Mouse (Mus musculus): ENCODE data around the gene Wdr19.
A peak's percentile ranks its signal among the peaks of the same experiment; 100 is the strongest.
"Not testable (repeated sequence)": the region's sequence is repeated elsewhere in the genome, so short reads cannot be mapped to it uniquely, and the experiment has no call there.

Wdr19 gene

GRCm38 (mm10) chr5:65191601-65192000 is 7.9 kb upstream of the Wdr19 start:
- DNase-seq (ENCODE audit: low read depth, low spot score): no peak

GRCm38 (mm10) chr5:65194441-65194840 is 5.1 kb upstream of the Wdr19 start:
- peak; percentile 97 for DNase-seq (ENCODE audit: low read depth, low spot score)

DNA sequence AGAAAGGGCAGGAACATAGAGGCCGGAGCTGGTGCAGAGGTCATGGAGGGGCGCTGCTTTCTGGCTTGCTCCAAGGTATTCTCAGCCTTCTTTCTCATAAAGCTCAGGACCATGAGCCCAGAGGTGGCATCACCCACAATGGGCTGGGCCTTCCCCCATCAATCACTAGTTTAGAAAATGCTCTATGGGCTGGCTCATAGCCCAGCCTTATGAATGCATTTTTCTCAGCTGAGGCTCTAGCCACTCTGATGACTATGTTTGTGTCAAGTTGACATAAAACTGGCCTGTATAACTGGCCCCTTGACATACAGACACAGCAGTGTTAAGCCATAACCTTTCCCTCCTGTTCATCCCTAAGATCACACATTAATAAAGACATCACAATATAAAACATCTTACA is 5.2 kb downstream of the Wdr19 start:
- DNase-seq (ENCODE audit: low read depth, low spot score): peak; percentile 81

DNA sequence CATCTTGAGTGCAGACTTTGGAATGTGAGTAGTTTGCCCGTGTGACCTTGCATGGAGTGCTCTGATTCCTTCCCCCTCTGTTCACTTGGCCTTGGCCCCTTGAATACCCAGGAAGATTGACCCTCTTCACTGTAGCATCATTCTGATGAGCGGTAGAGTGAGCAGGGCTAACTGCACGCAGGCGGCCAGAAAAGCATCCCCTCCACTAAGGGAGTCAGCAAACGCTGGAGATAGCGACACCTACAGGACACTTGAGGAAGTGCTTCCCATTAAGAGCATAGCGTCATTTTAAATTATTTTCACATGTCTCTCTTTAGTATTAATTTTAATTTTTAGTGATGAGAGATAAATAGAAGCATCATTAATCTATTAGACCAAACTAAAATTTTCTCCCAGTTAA is 13.8 kb downstream of the Wdr19 start:
- peak; percentile 42 for DNase-seq (ENCODE audit: low read depth, low spot score)

- no peak for DNase-seq (ENCODE audit: low read depth, low spot score)
Observed at GRCm38 (mm10) chr5:65217305-65218269, 18.1 kb downstream of the Wdr19 start.

- peak; percentile 17 for DNase-seq (ENCODE audit: low read depth, low spot score)
Observed at GRCm38 (mm10) chr5:65221037-65221436, 21.5 kb downstream of the Wdr19 start.

GRCm38 (mm10) chr5:65224056-65224455 is 24.6 kb downstream of the Wdr19 start:
- no peak for DNase-seq (ENCODE audit: low read depth, low spot score)

GRCm38 (mm10) chr5:65231289-65232003 is 31.9 kb downstream of the Wdr19 start:
- no peak for DNase-seq (ENCODE audit: low read depth, low spot score)

GRCm38 (mm10) chr5:65242740-65243139 is 43.2 kb downstream of the Wdr19 start:
- DNase-seq (ENCODE audit: low read depth, low spot score): peak; percentile 79

GRCm38 (mm10) chr5:65247296-65247695 is 47.8 kb downstream of the Wdr19 start:
- DNase-seq (ENCODE audit: low read depth, low spot score): no peak

DNA sequence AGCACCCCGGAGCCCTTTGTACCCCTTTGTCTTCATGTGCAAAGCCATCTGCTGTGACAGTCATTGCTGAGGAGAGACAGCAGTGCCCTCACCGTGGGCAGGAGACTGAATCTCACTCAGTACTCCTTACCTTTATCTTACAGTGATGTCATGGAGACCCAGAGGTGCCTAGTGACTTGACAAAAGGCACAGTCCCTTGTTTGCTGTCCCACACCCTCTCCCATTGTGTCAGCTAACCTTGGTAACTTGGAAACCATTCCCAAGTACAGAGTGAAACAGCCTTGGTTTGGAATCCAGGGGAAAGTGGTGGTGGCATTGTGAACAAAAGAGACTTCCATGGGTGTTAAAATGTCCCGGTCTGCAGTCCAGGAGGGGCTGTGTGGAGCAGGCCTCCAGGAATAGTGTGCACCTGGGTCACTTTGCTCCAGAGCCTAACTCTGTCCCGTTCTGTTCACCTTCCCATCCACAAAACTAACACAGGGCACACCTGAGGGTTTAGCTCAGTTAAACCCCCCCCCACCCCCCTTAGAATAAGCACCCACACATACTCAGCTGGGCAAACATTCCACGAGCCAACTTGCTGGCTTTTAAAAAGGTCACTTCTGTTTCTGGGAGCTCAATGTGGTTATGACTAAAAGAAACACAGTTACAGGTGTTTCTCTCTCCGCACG is 50.8 kb downstream of the Wdr19 start:
- no peak for DNase-seq (ENCODE audit: low read depth, low spot score)

- no peak for DNase-seq (ENCODE audit: low read depth, low spot score)
Observed at GRCm38 (mm10) chr5:65257910-65258505, 58.5 kb downstream of the Wdr19 start.

- DNase-seq (ENCODE audit: low read depth, low spot score): no peak
Observed at GRCm38 (mm10) chr5:65273966-65274365, 74.5 kb downstream of the Wdr19 start.

DNA sequence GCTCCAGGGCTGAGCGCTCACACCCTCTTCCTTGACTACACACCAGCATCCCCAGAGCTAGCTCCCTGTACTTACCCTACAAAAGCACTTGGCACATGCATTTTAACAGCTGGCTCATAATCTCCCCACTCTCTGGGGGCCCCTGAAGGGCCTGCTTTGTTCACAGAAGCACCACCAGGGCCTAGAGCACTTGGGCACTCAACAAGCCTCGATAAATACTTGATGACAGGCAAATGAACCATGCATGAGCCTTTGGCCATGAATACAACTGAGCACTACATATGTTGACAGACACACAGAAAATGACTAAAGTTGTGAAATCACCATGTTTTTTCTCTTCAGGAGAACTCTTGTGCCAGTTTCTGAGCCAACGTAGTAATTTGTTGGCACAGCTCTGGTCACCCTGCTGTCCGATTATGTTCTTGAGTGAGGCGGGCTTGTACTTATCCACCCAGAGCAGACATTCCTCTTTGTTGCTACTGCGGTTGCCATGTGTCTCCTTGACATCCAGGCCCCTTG is 79.7 kb downstream of the Wdr19 start:
- DNase-seq (ENCODE audit: low read depth, low spot score): no peak

DNA sequence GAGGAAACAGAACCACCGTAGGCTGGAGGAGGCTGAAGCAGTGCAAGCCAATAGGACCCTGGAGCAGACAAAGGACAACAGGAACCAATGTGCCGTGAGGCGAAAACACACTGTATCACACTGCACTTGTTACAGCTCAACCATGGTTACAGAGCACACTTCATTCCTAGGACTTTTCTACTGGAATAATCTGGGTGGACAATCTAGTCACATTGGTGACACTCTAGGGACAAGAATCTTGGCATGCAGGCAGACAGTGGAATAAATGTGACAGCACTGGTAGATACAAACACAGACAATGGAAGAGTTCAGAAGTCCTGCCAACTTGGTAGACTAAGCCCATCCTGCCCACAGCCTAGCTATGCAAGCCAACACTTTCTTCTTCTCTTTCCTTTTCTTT is 81.7 kb downstream of the Wdr19 start:
- DNase-seq (ENCODE audit: low read depth, low spot score): no peak

- DNase-seq (ENCODE audit: low read depth, low spot score): peak; percentile 72
Observed at GRCm38 (mm10) chr5:65284171-65284570, 84.7 kb downstream of the Wdr19 start.

DNA sequence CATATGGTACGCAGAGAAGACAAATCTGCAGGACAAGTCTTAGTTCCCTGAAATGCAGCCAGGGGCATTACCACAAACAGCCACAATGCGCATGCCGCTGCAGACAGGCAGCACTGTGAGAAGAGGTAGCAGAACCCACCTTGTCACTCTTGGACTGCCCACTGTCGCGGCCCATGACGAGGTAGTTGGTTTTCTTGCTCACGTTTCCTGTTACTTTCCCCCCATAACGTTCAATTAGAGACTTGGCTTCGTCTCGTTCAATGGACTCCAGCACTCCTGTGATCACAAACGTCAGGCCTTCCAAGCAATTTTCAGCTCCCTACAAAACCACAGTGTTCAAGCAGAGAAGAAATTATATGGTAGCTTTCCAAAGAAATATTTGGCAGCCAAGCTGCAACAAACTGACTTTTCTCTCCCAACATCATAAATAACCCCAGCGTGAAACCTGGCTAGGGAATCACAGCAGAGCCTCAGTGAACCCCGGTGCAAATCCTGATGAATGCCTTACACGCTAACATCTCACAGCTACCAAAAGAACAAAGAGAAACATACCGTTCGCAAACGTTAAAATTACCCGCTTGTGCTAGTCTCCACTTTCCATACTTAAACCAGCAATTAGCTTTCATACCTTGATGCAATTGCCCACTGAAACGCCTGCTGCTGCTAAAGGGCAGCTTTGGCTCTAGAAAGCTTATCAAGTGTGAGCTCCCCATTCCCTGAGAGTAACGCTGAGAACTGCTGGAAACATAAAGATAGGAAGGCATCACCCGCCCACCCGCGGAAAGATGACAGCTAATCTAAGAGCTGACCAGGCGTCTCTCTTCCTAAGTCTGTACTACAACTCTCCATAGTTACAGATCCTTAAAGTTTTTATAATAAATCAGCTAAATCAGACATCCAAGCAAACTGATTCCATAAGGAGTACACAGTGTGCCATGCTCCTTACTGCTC is 88.5 kb downstream of the Wdr19 start:
- no peak for DNase-seq (ENCODE audit: low read depth, low spot score)

GRCm38 (mm10) chr5:65289009-65289408 is 89.5 kb downstream of the Wdr19 start:
- DNase-seq (ENCODE audit: low read depth, low spot score): not testable (repeated sequence)

DNA sequence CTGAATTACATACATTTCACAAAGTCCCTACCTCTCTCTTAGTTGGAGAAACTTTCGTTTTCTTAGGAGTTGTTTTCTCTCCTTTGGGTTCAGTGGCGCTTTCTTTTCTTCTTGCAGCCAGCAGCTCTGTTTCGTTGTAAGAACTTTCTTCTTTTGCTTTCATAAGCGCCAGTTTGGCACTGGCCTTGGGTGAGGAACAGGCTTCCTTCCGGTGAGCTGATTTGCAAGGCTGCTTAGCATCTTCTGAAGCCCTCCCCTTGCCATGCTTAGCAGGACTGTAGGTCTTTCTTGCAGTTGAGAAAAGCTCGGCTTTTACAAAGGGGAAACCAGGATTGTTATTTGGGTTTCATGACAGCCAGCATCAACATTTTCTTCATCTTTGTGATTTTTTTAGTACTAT is 94.1 kb downstream of the Wdr19 start:
- no peak for DNase-seq (ENCODE audit: low read depth, low spot score)

DNA sequence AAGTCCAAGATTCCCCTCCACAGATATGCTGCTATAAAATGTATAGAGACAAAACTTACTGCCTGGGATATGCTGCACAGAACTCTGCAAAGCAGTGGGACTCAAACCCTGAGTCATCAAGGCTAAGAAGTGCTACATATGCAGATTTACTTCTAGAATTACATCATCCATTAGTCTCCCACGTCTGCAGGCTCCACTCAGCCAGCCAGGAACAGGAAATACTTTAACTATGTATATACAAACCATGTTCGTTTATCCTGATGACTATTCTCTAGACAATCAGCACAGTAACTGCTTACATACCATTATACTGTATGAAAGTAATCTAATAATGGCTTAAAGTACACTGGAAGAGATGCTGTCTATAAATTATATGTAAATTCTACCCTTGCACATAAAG is 94.8 kb downstream of the Wdr19 start:
- peak; percentile 65 for DNase-seq (ENCODE audit: low read depth, low spot score)

Data from 3T3-L1 (cell line).